Mouse (Mus musculus): ENCODE data around the gene Hc. TPM values are rescaled to one million over a fixed set of nuclear protein-coding genes. Genes with fewer than 3 reads are reported as not detected.

Hc gene
- 58.6 and 61.5 TPM in 2 replicates for polyA plus RNA-seq (2012; rRNA removed)

DNA sequence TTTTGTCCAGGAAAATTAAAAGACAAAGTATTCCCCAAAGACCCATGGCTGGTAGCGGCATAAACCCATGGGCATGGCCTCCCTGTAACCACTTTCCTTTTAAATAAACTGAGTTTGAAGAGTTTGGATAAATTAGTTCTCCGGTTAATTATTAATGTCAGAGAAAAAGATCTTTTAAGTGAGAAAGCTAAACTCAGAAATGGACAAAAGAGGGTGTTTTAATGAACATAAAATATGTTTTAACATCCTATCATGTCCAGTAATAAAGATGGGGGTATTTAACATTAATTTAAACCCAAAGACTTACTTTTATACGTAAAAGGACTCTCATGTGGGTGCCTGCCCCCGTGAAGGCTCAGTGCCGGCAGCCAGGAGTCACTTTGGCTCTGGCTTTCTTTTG lies at the start of gene Hc:
TSS of gene Hc (minus strand) at position 101 of the 400 bp plus-strand sequence.

DNA sequence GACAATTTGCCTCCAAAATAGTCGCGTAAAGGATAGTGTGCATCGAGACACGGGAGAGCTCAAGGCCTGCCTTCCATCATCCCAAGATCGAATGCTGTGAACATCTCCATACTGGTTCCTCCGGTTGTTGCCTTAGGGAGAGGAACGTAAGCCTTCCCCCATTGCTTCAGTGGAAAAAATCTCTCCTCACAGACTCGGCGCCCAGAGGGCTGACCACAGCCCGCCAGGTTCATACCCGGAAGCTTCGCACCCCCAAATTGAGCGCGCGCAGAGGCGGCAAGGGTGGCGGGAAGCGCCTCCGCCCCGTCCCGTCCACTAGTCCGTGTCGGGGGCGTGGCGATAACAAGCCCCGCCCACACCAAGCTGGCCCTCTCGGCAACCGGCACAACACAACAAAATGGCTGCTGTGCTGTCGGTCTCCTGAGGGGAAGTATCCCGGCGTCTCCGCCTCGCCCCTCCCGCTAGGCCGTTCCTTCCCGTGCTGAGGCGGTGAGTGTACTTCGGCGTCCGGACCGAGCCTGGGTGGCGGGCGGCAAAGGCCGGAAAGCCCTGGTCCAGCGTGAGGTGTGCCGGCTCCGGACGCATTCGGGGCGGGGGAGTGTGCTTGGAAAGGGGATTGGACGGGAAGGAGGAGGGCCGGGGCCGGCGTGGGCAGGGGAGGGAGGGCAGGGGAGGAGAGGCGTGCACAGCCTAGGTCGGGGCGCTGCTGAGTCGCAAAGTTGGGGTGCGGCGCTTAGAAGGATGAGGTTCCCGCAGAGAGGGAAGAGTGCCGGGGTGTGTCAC lies 48.1 kb upstream of the Hc start, which contains the start of gene Cntrl:
TSS of gene Cntrl (plus strand) at position 352 of the 783 bp plus-strand sequence.

DNA sequence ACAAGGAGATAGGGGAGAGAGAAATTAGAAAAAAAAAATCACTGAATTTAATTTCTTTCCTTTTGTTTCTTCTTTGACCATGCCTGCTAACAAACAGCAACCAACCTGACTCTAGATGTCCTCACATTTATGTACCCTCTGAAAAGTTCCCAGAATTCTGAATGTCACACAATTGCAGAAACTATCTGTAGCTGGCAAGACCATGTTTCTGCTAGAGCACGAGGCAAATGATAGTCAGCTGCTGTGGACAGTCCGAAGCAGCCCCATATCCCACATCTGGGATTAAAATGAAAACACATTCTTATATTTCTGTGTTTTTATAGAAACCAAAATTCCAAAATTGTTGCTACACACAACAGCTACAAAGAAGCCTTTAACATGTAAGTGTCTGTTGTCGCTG lies 40.2 kb upstream of the Hc start, which contains the start of gene AI182371:
TSS of gene AI182371 (minus strand) at position 101 of the 400 bp plus-strand sequence.

DNA sequence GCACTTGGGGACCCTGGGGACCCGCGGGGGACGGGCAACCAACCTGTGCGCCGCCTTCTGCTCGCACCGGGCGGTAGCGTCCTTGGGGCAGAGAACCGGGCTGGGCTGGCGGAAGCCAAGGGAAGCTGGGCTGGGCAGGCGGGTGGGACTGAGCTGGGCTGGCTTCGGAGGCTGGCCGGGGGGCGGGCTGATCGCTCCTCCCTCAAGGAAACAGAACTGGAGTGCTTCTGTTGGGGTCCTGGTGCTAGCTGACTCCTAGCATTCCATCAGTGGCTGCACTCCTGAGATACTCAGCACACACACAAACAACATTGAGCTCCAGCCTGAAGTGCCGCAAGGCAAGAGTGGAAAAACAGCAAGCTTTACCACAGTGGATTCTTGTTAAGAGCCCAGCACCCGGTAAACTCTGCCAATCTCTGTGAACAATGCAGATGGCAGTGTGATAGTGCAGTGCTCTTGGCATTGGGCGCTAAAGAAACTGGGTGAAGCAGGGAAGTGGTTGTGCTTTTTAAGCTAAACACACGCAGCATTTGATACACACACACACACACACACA lies 99.7 kb downstream of the Hc start, which contains the start of gene Traf1:
TSS of gene Traf1 (minus strand) at position 292 of the 556 bp plus-strand sequence.

Other genes with a start within 250 kb of the Hc start
- 28.9 and 33.4 TPM in 2 replicates for gene Fbxw2, start 235.1 kb downstream of the Hc start, polyA plus RNA-seq (2012; rRNA removed)
- gene Gm34653, start 228.4 kb downstream of the Hc start, polyA plus RNA-seq (2012; rRNA removed), result 0.02 TPM in 1 of 2 replicates, not detected in the other
- gene Cutal, start 187.0 kb downstream of the Hc start, polyA plus RNA-seq (2012; rRNA removed), result 3.6 and 4.0 TPM in 2 replicates
- 36.7 and 37.7 TPM in 2 replicates for gene Psmd5, start 186.5 kb downstream of the Hc start, polyA plus RNA-seq (2012; rRNA removed)
- gene Phf19, start 147.4 kb downstream of the Hc start, polyA plus RNA-seq (2012; rRNA removed), result 3.5 and 3.9 TPM in 2 replicates
- 0.08 and 0.24 TPM in 2 replicates for gene Traf1, start 99.7 kb downstream of the Hc start, polyA plus RNA-seq (2012; rRNA removed)
- 16.5 and 17.9 TPM in 2 replicates for gene AI182371, start 40.1 kb upstream of the Hc start, polyA plus RNA-seq (2012; rRNA removed)
- 11.9 and 13.6 TPM in 2 replicates for gene Cntrl, start 48.1 kb upstream of the Hc start, polyA plus RNA-seq (2012; rRNA removed)
- 37.3 and 43.5 TPM in 2 replicates for gene Rab14, start 139.7 kb upstream of the Hc start, polyA plus RNA-seq (2012; rRNA removed)
- gene Gsn, start 194.9 kb upstream of the Hc start, polyA plus RNA-seq (2012; rRNA removed), result 76.4 and 78.6 TPM in 2 replicates

Measured in liver, embryonic 14 days (tissue).